Mouse (Mus musculus): ENCODE data around the gene Gm4884. TPM values are rescaled to one million over a fixed set of nuclear protein-coding genes. Genes with fewer than 3 reads are reported as not detected.
"Not testable (repeated sequence)": the region's sequence is repeated elsewhere in the genome, so short reads cannot be mapped to it uniquely, and the experiment has no call there.

Gm4884 gene
- polyA plus RNA-seq (2015; fragmentation: Nextera tagmentation; extraction: Ambion mirVana) = not detected in 2 replicates

GRCm38 (mm10) chr7:41032419-41032818 lies at the start of gene Gm4884:
Gm4884 (plus strand) TSS chr7:41032719.
- not testable (repeated sequence) for H3K4me1 ChIP-seq (ENCODE audit: control insufficient read depth, insufficient read depth, low read length); H3K36me3 ChIP-seq (ENCODE audit: control insufficient read depth, insufficient read depth, low read length); H3K4me2 ChIP-seq (ENCODE audit: low read depth, low read length); H3K9me3 ChIP-seq (replicated peaks; ENCODE audit: control insufficient read depth, low read length); H3K9ac ChIP-seq (ENCODE audit: low read length); H3K27me3 ChIP-seq (ENCODE audit: control insufficient read depth, insufficient read depth, low read length); H3K27ac ChIP-seq (ENCODE audit: low read length); ATAC-seq (ENCODE audit: insufficient read depth, low FRiP score); H3K4me3 ChIP-seq (replicated peaks; ENCODE audit: low read length)
- WGBS = 91% methylated on average over 1 of the region's 1 CpGs

- no peaks in the 10 kb centered on the region for H3K4me1 ChIP-seq (ENCODE audit: control insufficient read depth, insufficient read depth, low read length)
- H3K27me3 ChIP-seq (ENCODE audit: control insufficient read depth, insufficient read depth, low read length) = no peaks in the 10 kb centered on the region
- H3K4me2 ChIP-seq (ENCODE audit: low read depth, low read length) = no peak within 1 kb of the TSS
- H3K9me3 ChIP-seq (replicated peaks; ENCODE audit: control insufficient read depth, low read length) = no peaks in the 10 kb centered on the region
- no peak for ATAC-seq (ENCODE audit: insufficient read depth, low FRiP score)
- 79% methylated on average over 1 of the region's 1 CpGs for WGBS
- H3K27ac ChIP-seq (ENCODE audit: low read length) = no peak within 1 kb of the TSS
- no peaks in the 10 kb centered on the region for H3K36me3 ChIP-seq (ENCODE audit: control insufficient read depth, insufficient read depth, low read length)
- H3K9ac ChIP-seq (ENCODE audit: low read length) = no peak within 1 kb of the TSS
- no peak within 1 kb of the TSS for H3K4me3 ChIP-seq (replicated peaks; ENCODE audit: low read length)
These were observed 45.3 kb upstream of the Gm4884 start, which contains the start of gene 4930433I11Rik for GRCm38 (mm10) chr7:40987243-40987642. 4930433I11Rik (plus strand) TSS chr7:40987543.

DNA sequence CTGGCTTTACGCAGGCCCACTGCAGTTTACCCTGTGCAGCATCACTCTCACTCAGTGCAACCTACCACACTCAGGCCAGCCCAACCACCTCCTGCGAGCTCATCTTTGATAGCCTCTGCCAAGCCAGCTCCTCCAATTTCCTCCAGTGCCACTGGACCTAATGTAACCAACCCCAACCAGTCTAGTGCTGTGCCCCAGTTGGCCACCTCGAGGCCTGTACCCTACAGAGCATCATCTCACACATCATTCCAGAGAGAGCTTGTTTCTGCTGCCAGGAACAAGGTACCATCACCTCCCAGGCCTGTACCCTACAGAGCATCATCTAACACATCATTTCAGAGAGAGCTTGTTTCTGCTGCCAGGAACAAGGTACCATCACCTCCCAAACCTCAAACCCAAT lies 11.5 kb downstream of the Gm4884 start:
- not testable (repeated sequence) for H3K9ac ChIP-seq (ENCODE audit: low read length); H3K27ac ChIP-seq (ENCODE audit: low read length); H3K9me3 ChIP-seq (replicated peaks; ENCODE audit: control insufficient read depth, low read length); H3K4me2 ChIP-seq (ENCODE audit: low read depth, low read length); H3K36me3 ChIP-seq (ENCODE audit: control insufficient read depth, insufficient read depth, low read length); H3K4me1 ChIP-seq (ENCODE audit: control insufficient read depth, insufficient read depth, low read length); H3K4me3 ChIP-seq (replicated peaks; ENCODE audit: low read length); H3K27me3 ChIP-seq (ENCODE audit: control insufficient read depth, insufficient read depth, low read length); ATAC-seq (ENCODE audit: insufficient read depth, low FRiP score)
- WGBS = 69% methylated on average over 3 of the region's 3 CpGs

Other genes with a start within 250 kb of the Gm4884 start
- 0.62 and 0.80 TPM in 2 replicates for gene Vstm2b, start 134.4 kb upstream of the Gm4884 start, polyA plus RNA-seq (2015; fragmentation: Nextera tagmentation; extraction: Ambion mirVana)
- not detected in 2 replicates for gene 4930433I11Rik, start 45.2 kb upstream of the Gm4884 start, polyA plus RNA-seq (2015; fragmentation: Nextera tagmentation; extraction: Ambion mirVana)
- gene Gm5592, start 121.1 kb downstream of the Gm4884 start, polyA plus RNA-seq (2015; fragmentation: Nextera tagmentation; extraction: Ambion mirVana) = not detected in 2 replicates